Mouse (Mus musculus) midbrain, postnatal 0 days (tissue): Measurements from ENCODE around the gene Nrsn1. TPM values are rescaled to one million over a fixed set of nuclear protein-coding genes. Genes with fewer than 3 reads are reported as not detected.
"Not testable (repeated sequence)": the region's sequence is repeated elsewhere in the genome, so short reads cannot be mapped to it uniquely, and the experiment has no call there.

Experiments
- ATAC-seq: fragments of 200-750 bp; cut with Nextera tagmentation; 2 replicates; pipeline ENCODE4 v1.8.0; 2017; ENCODE audit warnings: moderate number of reproducible peaks, mild to moderate bottlenecking, moderate TSS enrichment, moderate library complexity; ENCODE audit not compliant: low FRiP score
- DNase-seq: peaks from one replicate; pipeline ENCODE4 v3.0.0-alpha.2; 2015; ENCODE audit warnings: low spot score
- H3K27ac ChIP-seq: fragments of 300-500 bp; sonication (generic); 2 replicates; pipeline ENCODE4 v1.5.1; 2014; ENCODE audit warnings: low read depth, mild to moderate bottlenecking, low read length, mixed read lengths
- H3K27me3 ChIP-seq: fragments of 300-500 bp; sonication (generic); 2 replicates; pipeline ENCODE4 v1.6.1; 2014; ENCODE audit warnings: low read length, control low read depth, mixed read lengths; ENCODE audit not compliant: insufficient read depth
- H3K36me3 ChIP-seq: fragments of 300-500 bp; sonication (generic); 2 replicates; pipeline ENCODE4 v1.6.1; 2014; ENCODE audit warnings: low read length, control low read depth, mixed read lengths; ENCODE audit not compliant: insufficient read depth
- H3K4me1 ChIP-seq: fragments of 300-500 bp; sonication (generic); 2 replicates; pipeline ENCODE4 v1.6.1; 2014; ENCODE audit warnings: mild to moderate bottlenecking, control low read depth, antibody characterized with exemption, low read length, mixed read lengths; ENCODE audit not compliant: insufficient read depth
- H3K4me2 ChIP-seq: fragments of 300-500 bp; sonication (generic); 2 replicates; pipeline ENCODE4 v1.6.1; 2014; ENCODE audit warnings: low read depth, mild to moderate bottlenecking, low read length, mixed read lengths; ENCODE audit not compliant: poor library complexity, severe bottlenecking
- H3K4me3 ChIP-seq: fragments of 300-500 bp; sonication (generic); 2 replicates; pipeline ENCODE4 v1.5.1; 2014; ENCODE audit warnings: low read depth, mild to moderate bottlenecking, low read length, moderate library complexity
- H3K9ac ChIP-seq: fragments of 300-500 bp; sonication (generic); replicated peaks from 2 replicates; pipeline ENCODE4 v1.6.1; 2014; ENCODE audit warnings: mild to moderate bottlenecking, low read length, moderate library complexity, mixed read lengths; ENCODE audit not compliant: poor library complexity, severe bottlenecking
- H3K9me3 ChIP-seq: fragments of 300-500 bp; sonication (generic); 2 replicates; pipeline ENCODE4 v1.6.1; 2016; ENCODE audit warnings: low read length, control low read depth
- CTCF ChIP-seq: IDR thresholded peaks from 2 replicates; pipeline ENCODE4 v1.5.1; 2016; ENCODE audit warnings: antibody characterized with exemption, mild to moderate bottlenecking
- WGBS: fragments of 180-500 bp; shearing (Covaris S2); extraction: QIAGEN DNeasy Blood & Tissue Kit; methylation state at CpG from one replicate; pipeline ENCODE4 v1.1.7; 2014; 5-methylcytosine and 5-hydroxymethylcytosine counted together
- polyA plus RNA-seq: library from polyadenylated mRNA; unstranded; fragments of >200 nt; fragmentation: Nextera tagmentation; extraction: Ambion mirVana; gene quantifications from 2 replicates; pipeline ENCODE4 v1.2.1, GENCODE M21; 2015
- total RNA-seq: library from RNA; depleted of rRNA; stranded (reverse); fragments of >200 nt; gene quantifications from 2 replicates; pipeline ENCODE4 v1.2.3, GENCODE M21; 2014; rRNA removed

Gene Nrsn1
- total RNA-seq (35.3 and 38.1 TPM in 2 replicates), polyA plus RNA-seq (110 TPM in 2 replicates)

- not testable (repeated sequence) for H3K36me3 ChIP-seq, DNase-seq, H3K9me3 ChIP-seq, H3K27me3 ChIP-seq, ATAC-seq, H3K4me1 ChIP-seq
- H3K9ac ChIP-seq = peak within 1 kb of the TSS; percentile 52
- WGBS = 52% methylated on average over 2 of the region's 2 CpGs
- peak within 1 kb of the TSS; percentile 63 for H3K4me2 ChIP-seq
- H3K27ac ChIP-seq = peak within 1 kb of the TSS; percentile 51
- H3K4me3 ChIP-seq = peak within 1 kb of the TSS; percentile 49
These were observed at the start of gene Nrsn1 for GRCm38 (mm10) chr13:25270402-25270801. TSS of gene Nrsn1 (minus strand) at chr13:25270502.

GRCm38 (mm10) chr13:25312059-25312458 lies 41.8 kb upstream of the Nrsn1 start:
- Histone ChIP-seq H3K4me1 (no peaks in the 10 kb centered on the region), H3K36me3 (no peaks in the 10 kb centered on the region), H3K27me3 (no peaks in the 10 kb centered on the region), H3K4me2 (no peak overlapping the region), H3K9ac (no peak overlapping the region), H3K27ac (no peak overlapping the region), H3K9me3 (no peaks in the 10 kb centered on the region), H3K4me3 (no peak overlapping the region)
- no peak for DNase-seq
- 87% methylated on average over 2 of the region's 2 CpGs for WGBS
- TF ChIP-seq CTCF = no peak
- no peak for ATAC-seq

GRCm38 (mm10) chr13:25310068-25310467 lies 39.8 kb upstream of the Nrsn1 start:
- no peaks in the 10 kb centered on the region for H3K9me3 ChIP-seq
- no peaks in the 10 kb centered on the region for H3K27me3 ChIP-seq
- H3K27ac ChIP-seq = no peak overlapping the region
- TF ChIP-seq CTCF = no peak
- no peaks in the 10 kb centered on the region for H3K36me3 ChIP-seq
- ATAC-seq = no peak
- DNase-seq = no peak
- no peak overlapping the region for H3K9ac ChIP-seq
- no peak overlapping the region for H3K4me2 ChIP-seq
- no peaks in the 10 kb centered on the region for H3K4me1 ChIP-seq
- H3K4me3 ChIP-seq = no peak overlapping the region

GRCm38 (mm10) chr13:25288736-25289135 lies 18.4 kb upstream of the Nrsn1 start:
- ATAC-seq (no peak), DNase-seq (no peak)
- H3K9ac ChIP-seq = no peak overlapping the region
- no peaks in the 10 kb centered on the region for H3K4me1 ChIP-seq
- no peak overlapping the region for H3K27ac ChIP-seq
- 75% methylated on average over 1 of the region's 1 CpGs for WGBS
- H3K27me3 ChIP-seq = no peaks in the 10 kb centered on the region
- TF ChIP-seq CTCF = no peak
- H3K4me2 ChIP-seq = no peak overlapping the region
- no peaks in the 10 kb centered on the region for H3K36me3 ChIP-seq
- H3K9me3 ChIP-seq = no peaks in the 10 kb centered on the region; the same call in 1 of the 2 replicates
- H3K4me3 ChIP-seq = no peak overlapping the region

- Histone ChIP-seq H3K9me3 (no peaks in the 10 kb centered on the region), H3K27ac (no peak overlapping the region), H3K4me3 (no peak overlapping the region), H3K4me2 (no peak overlapping the region), H3K27me3 (no peaks in the 10 kb centered on the region), H3K4me1 (no peaks in the 10 kb centered on the region), H3K9ac (no peak overlapping the region), H3K36me3 (no peaks in the 10 kb centered on the region)
- DNase-seq = no peak
- ATAC-seq = no peak
- WGBS = 59% methylated on average over 5 of the region's 5 CpGs
- no peak for TF ChIP-seq CTCF
These were observed 4.7 kb upstream of the Nrsn1 start for GRCm38 (mm10) chr13:25274934-25275565.

GRCm38 (mm10) chr13:25272189-25272588 lies 1.9 kb upstream of the Nrsn1 start:
- Histone ChIP-seq H3K36me3 (no peaks in the 10 kb centered on the region), H3K4me2 (no peak overlapping the region), H3K9ac (no peak overlapping the region), H3K4me3 (no peak overlapping the region), H3K27ac (no peak overlapping the region), H3K4me1 (peaks cover 6% of the 10 kb centered on the region; the same call in 1 of the 2 replicates), H3K9me3 (no peaks in the 10 kb centered on the region), H3K27me3 (no peaks in the 10 kb centered on the region)
- DNase-seq (no peak), ATAC-seq (no peak)
- no peak for TF ChIP-seq CTCF
- 89% methylated on average over 4 of the region's 4 CpGs for WGBS
